Mouse (Mus musculus) heart, adult 8-10 months (tissue): ENCODE results near the gene Irak2. TPM values are rescaled to one million over a fixed set of nuclear protein-coding genes. Genes with fewer than 3 reads are reported as not detected.
"Not testable (repeated sequence)": the region's sequence is repeated elsewhere in the genome, so short reads cannot be mapped to it uniquely, and the experiment has no call there.

Experiments
- DNase-seq: peaks from one replicate; pipeline ENCODE4 v3.0.0; 2022; ENCODE audit warnings: low spot score
- total RNA-seq, 4 experiments: library from RNA; stranded (reverse); gene quantifications; 2 replicates each; pipeline ENCODE4 v1.2.4; 2022

The Irak2 gene
- total RNA-seq, 4 experiments from 2014 or later = 8.1 to 13.5 (median 10.6) TPM

- DNase-seq = no peak
Observed at GRCm38 (mm10) chr6:113667611-113668122, 29.4 kb downstream of the Irak2 start.

GRCm38 (mm10) chr6:113668287-113669154 lies 30.3 kb downstream of the Irak2 start:
- peak; percentile 87 for DNase-seq

- DNase-seq = no peak
Observed at GRCm38 (mm10) chr6:113669821-113670220, 31.6 kb downstream of the Irak2 start.

GRCm38 (mm10) chr6:113672029-113672428 lies 33.8 kb downstream of the Irak2 start:
- not testable (repeated sequence) for DNase-seq

- no peak for DNase-seq
Observed at GRCm38 (mm10) chr6:113672989-113673388, 34.7 kb downstream of the Irak2 start.

GRCm38 (mm10) chr6:113675234-113675633 lies 37.0 kb downstream of the Irak2 start:
- no peak for DNase-seq

- DNase-seq = no peak
Observed at GRCm38 (mm10) chr6:113675991-113676390, 37.7 kb downstream of the Irak2 start.

GRCm38 (mm10) chr6:113677070-113677734 lies 38.9 kb downstream of the Irak2 start:
- DNase-seq = no peak

- no peak for DNase-seq
Observed at GRCm38 (mm10) chr6:113678246-113679012, 40.2 kb downstream of the Irak2 start.

GRCm38 (mm10) chr6:113679993-113680566 lies 41.8 kb downstream of the Irak2 start:
- no peak for DNase-seq

- DNase-seq = peak; percentile 87
Observed at GRCm38 (mm10) chr6:113681271-113681670, 43.0 kb downstream of the Irak2 start.

- no peak for DNase-seq
Observed at GRCm38 (mm10) chr6:113683081-113683825, 45.0 kb downstream of the Irak2 start.

GRCm38 (mm10) chr6:113686551-113687125 lies 48.4 kb downstream of the Irak2 start:
- no peak for DNase-seq

- DNase-seq = no peak
Observed at GRCm38 (mm10) chr6:113690008-113690399, 51.7 kb downstream of the Irak2 start.

- DNase-seq = peak; percentile 33
Observed at GRCm38 (mm10) chr6:113690400-113691083, 52.3 kb downstream of the Irak2 start.

GRCm38 (mm10) chr6:113691084-113691462 lies 52.8 kb downstream of the Irak2 start:
- no peak for DNase-seq

- no peak for DNase-seq
Observed at GRCm38 (mm10) chr6:113692661-113693133, 54.4 kb downstream of the Irak2 start.

- DNase-seq = no peak
Observed at GRCm38 (mm10) chr6:113693377-113693776, 55.1 kb downstream of the Irak2 start.

- no peak for DNase-seq
Observed at GRCm38 (mm10) chr6:113695203-113695602, 56.9 kb downstream of the Irak2 start.
